Mouse (Mus musculus): ENCODE data around the gene Saal1. TPM values are rescaled to one million over a fixed set of nuclear protein-coding genes. Genes with fewer than 3 reads are reported as not detected.
"Not testable (repeated sequence)": the region's sequence is repeated elsewhere in the genome, so short reads cannot be mapped to it uniquely, and the experiment has no call there.

The Saal1 gene
- 10 to 100 TPM in 1 of 2 experiments, 1 to 10 TPM in 1; 9.5 to 10.6 TPM for total RNA-seq (2021)

DNA sequence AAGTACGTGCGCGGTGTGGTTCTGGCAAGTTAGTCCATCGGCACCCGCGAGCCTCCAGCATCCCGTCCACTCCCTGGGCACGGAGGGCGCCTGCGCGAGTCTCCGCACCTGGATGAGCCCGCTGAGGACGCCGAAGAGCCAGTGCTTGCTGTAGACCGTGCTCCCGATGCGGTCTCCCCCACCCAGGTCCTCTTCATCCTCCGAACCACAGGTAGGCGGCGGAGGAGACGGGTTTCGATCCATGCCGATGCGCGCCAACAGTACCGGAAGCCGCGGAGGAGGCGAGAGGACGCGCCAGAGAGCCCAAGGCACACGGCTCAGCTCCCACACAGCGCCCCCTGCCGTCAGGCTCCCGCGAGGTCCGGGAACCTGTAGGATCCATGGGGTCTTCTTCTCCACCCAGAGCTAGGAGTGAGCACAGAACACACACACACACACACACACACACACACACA, at the start of gene Saal1:
Saal1 (minus strand) TSS at position 291 of the 455 bp plus-strand sequence.
- DNase-seq (ENCODE audit: extremely low spot score in 1 of 2, low spot score in 1 of 2), result peak; percentile 77 to 94

DNA sequence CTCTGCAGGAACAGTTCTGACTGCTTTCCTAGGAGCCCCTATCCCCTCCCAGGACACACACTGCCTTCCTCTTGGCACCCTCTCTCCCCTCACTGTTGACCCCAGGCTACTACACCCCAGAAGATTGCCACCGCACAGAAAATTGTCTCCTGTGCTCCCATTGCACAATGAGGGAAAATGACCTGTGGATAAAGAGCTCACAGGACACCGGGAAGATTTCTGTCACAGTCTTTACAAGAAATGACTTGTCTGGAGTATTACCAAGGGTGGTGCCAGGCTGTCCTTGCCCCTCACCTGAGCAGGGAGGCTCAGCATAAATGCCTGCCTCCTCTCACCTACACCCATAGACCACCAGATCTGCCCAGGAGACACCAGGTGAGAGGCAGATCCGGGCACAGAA, 41.0 kb upstream of the Saal1 start, which contains the start of gene Saa2:
Saa2 (plus strand) TSS at position 301 of the 400 bp plus-strand sequence.
- no peak for DNase-seq (ENCODE audit: extremely low spot score in 1 of 2, low spot score in 1 of 2)

DNA sequence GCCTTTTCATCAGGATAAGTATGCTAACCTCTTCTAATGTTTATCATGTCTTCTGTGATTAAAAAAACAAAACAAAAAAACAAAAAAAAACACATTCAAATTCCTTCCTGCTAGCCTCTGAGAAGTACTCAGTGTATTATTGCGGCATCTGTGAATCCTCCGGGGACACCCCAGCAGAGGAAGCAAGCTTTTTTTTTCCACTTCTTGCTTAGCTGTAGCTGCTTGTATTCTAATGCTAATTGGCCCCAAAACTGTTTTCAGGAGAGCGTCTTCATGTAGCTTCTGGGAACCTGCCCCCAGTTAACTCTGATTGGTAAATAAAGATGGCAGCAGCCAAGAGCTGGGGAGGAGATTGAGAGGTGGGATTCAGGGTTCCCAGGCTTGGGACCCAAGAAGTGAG, 38.0 kb upstream of the Saal1 start:
- DNase-seq (ENCODE audit: extremely low spot score in 1 of 2, low spot score in 1 of 2), result no peak

DNA sequence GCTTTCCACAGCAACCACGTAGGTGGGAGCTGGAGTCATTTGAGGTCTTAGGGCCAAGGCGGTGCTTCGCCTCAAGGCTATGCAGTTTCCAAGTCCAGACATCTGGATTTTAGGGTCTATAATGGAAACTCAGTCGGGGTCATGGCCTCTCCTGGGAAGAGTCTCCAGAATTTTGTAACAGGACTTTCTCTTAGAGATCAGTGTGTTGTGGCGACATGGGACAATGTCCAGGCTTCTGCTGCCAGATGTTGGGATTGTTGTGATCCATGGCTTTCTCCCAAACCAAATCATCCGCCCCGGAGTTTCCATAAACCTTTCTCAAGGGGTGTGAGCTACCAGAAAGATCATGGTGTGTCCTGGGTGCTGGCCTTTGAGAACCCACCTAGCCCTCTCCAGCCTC, 35.9 kb upstream of the Saal1 start:
- no peak for DNase-seq (ENCODE audit: extremely low spot score in 1 of 2, low spot score in 1 of 2)

DNA sequence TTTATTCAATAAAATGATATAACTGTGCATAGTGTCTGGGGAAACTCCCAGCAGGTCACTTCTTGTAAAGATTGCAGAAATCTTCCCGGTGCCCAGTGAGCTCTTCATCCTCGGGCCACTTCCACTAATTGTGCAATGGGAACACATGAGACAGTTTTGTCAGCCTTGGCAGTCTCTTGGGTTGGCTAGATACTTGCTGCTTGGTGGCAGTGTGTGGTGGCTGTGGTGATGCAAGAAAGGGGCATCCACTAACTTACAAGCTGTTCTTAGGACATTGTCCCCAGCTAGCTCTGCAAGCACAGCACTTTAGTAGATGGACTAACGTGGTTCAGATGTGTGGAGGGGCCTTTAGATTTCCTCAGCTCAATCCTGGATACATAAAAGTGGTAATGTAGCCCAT, 35.3 kb upstream of the Saal1 start:
- DNase-seq (ENCODE audit: extremely low spot score in 1 of 2, low spot score in 1 of 2), result no peak

DNA sequence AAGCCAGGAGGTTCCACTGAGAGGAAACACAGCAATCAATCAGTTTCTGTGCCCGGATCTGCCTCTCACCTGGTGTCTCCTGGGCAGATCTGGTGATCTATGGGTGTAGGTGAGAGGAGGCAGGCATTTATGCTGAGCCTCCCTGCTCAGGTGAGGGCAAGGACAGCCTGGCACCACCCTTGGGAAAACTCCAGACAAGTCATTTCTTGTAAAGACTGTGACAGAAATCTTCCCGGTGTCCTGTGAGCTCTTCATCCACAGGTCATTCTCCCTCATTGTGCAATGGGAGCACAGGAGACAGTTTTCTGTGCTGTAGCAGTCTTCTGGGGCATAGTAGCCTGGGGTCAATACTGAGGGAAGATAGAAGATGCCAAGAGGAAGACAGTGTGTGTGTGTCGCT, 32.4 kb upstream of the Saal1 start, which contains the start of gene Saa1:
Saa1 (minus strand) TSS at position 101 of the 400 bp plus-strand sequence.
- DNase-seq (ENCODE audit: extremely low spot score in 1 of 2, low spot score in 1 of 2), result not testable (repeated sequence)

DNA sequence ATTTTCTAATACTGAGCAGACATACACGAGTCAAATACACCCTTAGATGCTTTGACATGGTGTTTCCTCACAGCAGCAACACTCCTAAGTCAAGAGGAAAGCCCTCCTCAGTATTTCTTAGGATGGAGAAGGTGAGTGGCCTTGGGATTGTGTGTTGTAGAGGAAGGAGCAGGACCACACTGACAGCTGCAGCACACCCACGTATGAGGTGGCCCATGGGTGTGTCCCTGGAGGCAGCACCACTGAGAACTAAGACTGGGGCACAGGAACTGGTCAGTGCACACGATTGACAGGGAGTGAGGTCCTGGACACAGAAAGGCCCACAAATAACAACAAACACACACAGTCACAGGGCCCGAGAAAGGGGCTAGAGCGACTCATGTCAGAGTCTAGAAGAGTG, 29.6 kb upstream of the Saal1 start:
- DNase-seq (ENCODE audit: extremely low spot score in 1 of 2, low spot score in 1 of 2), result not testable (repeated sequence)

DNA sequence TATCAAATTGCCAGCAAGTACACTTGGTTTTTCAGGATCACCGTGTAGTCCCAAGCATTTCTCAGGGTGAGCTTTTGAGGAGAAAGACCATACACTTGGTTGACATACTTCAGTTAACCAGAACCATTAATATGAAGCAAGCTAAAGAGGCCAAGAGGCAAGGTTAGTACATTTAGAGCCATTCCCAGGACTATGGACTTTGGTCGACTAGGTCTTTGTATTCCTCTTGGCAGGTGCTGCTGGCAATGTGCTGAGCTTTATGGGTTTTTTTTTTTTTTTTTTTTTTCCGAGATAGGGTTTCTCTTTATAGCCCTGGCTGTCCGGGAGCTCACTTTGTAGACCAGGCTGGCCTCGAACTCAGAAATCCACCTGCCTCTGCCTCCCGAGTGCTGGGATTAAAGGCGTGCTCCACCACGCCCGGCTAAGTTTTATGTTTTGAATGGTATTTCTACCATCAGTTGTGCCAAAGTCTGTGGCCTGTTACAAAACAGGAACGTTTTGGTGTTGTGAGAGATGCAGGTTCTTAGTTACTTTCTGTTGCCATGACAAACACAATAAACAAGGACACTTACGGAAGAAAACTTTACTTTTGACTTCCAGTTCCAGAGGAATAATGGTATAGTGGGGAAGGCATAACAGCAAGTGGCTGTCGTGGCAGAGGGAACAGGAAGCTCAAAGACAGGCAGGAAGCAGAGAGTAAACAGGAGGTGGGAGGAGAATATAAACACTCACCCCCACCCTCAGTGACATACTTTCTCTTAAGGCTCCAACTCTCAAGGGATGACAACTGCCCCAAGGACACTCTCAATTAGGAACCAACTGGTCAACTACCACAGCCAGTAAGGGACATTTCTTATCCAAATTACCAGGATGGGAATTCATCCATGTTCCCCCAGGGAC, 28.3 kb upstream of the Saal1 start:
- no peak for DNase-seq (ENCODE audit: extremely low spot score in 1 of 2, low spot score in 1 of 2)

DNA sequence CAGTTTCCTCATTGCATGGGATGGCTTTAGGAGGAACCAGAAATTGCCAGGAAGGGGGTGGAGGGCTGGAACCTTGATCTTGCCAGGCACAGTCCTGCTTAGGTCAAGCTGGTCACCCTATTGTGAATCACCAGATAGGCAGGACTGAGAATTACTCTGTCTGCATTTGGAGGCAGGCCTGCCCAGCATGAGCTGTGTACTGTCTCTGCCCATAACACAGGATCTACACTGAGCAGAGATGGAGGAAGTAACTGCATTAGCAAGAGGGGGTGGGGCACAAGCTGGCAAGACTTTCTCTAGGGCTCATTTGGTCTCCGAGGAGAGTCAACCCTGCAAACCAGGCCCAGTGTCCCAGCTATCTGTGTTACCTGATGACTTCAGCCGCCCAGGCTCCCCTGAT, 24.5 kb upstream of the Saal1 start:
- DNase-seq (ENCODE audit: extremely low spot score in 1 of 2, low spot score in 1 of 2), result no peak

DNA sequence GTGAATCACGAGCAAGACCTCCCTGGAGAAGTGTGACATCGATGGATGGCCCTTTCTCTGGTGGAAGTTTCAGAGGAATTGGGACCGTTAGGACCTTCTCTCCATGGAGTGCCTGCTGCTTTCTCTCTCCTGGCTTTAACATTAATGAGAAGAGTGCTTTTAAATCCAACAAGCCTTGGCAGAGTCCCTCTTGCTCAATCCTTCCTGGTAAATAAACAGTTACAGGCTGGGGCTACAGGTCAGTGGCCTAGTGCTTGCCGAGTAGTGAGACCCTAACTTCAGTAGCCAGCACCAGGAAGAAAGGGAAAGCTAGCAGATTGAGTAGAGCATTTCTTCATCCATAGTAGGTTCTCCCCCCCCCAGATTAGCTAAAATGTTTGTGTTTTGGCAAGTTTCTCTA, 22.0 kb upstream of the Saal1 start, which contains the start of gene Saa4:
Saa4 (minus strand) TSS at position 146 of the 400 bp plus-strand sequence.
- no peak for DNase-seq (ENCODE audit: extremely low spot score in 1 of 2, low spot score in 1 of 2)

DNA sequence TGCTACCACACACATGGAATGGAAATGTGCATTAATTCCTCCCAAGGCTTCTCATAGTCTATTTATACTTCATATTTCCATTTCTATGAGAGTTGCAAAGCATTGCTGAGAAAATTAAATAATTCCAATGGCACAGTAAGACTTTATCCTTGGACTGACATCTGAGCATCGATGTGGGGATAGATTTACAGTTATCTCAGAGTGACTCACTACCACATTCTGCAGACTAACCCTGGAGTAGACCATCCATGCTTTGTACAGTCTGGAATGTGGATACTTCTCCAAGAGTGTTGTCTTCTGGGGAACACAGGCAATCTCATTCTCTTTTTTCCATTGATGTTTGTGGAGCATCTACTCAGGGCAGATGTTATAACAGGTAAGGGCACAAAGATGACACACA, 17.1 kb upstream of the Saal1 start:
- DNase-seq (ENCODE audit: extremely low spot score in 1 of 2, low spot score in 1 of 2), result no peak

DNA sequence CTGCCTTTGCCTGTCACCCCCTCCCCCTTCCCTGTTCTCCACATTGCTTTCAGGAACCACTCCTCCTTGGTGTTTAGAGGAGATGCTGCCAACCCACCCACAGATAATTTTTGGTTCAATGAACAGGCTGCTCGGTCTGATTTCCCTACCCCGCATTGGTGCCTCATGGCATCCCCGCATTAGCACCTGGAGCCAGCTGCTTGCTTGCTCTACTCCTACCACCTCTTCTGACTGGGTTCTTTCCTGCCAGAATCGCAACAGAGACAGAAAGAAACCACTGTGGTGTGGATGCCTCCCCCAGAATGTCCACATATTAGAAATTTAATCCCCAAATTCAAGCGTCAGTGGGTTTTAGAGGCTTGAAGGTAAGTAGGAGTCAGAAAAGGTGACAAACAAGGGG, 13.9 kb upstream of the Saal1 start:
- DNase-seq (ENCODE audit: extremely low spot score in 1 of 2, low spot score in 1 of 2), result no peak

DNA sequence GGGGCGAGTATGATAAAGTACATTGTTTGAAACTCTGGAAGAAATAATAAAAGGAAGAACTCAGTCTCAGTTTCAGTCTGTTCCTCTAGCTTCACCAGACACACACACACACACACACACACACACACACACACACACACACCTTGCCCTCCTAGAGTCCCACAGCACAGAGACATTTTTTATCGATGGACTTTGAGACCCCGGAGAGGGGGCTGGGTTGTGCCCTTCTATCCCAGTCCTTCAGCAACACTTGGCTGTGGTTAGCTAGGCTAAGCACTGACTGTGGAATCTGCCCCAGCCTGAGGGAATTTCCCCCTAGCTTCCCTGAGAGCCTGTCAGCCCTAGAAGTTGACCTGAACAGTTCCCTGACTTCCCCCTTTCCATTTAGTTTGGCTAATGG, 13.4 kb upstream of the Saal1 start:
- DNase-seq (ENCODE audit: extremely low spot score in 1 of 2, low spot score in 1 of 2), result no peak

DNA sequence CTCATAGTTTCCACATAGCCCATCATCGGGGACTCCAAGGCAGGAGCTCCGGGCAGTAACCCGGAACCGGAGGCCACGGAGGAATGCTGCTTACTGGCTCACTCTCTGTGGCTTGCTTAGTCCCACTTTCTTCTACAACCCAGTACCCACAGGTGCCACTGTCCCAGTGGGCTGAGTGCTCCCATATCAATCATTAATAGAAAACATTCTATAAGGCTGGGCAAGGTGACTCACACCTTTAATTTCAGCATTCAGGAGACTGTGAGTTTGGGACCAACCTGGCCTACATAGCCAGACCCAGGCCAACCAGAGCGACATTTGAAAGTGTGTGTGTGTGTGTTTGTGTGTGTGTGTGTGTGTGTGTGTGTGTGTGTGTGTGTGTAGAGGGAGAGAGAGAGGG, 12.9 kb upstream of the Saal1 start:
- DNase-seq (ENCODE audit: extremely low spot score in 1 of 2, low spot score in 1 of 2), result no peak

DNA sequence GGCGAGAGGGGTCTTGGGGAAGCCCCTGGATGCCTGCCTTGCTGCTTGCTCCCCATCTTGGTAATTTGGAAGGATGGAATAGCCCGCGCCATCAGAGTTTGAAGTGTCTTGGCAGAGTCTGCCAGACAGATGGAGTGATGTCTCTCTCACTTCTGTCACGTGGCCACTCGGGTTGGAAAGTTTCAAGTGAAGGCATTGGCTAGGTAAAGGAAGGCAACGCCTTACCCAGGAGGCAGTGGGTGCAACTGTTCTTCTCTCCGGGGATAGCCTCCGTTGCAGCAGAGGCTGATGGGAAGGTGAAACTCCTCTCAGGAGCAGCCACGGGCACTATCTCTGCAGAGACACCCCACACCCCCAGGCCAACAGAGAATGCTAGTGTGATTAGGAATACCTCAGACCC, 10.0 kb upstream of the Saal1 start:
- DNase-seq (ENCODE audit: extremely low spot score in 1 of 2, low spot score in 1 of 2), result no peak

DNA sequence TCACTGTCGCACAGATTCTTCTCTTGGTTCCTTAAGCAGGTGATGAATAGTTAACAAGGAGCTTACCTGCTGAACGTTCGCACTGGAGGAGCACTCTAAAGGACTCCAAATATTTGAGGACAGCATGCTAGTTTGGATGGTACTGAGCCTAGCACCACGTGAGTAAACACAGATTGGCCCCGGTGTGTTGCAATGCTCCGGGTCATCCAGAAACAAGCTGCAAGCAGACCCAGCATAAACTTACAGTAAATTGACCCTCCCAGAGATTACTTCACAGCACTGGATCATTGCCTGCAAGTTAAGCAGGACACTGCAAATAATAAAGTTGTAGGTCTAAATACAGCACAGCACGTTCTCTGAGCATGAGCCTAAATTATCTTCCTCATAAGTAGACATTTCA, 9.0 kb upstream of the Saal1 start:
- no peak for DNase-seq (ENCODE audit: extremely low spot score in 1 of 2, low spot score in 1 of 2)

DNA sequence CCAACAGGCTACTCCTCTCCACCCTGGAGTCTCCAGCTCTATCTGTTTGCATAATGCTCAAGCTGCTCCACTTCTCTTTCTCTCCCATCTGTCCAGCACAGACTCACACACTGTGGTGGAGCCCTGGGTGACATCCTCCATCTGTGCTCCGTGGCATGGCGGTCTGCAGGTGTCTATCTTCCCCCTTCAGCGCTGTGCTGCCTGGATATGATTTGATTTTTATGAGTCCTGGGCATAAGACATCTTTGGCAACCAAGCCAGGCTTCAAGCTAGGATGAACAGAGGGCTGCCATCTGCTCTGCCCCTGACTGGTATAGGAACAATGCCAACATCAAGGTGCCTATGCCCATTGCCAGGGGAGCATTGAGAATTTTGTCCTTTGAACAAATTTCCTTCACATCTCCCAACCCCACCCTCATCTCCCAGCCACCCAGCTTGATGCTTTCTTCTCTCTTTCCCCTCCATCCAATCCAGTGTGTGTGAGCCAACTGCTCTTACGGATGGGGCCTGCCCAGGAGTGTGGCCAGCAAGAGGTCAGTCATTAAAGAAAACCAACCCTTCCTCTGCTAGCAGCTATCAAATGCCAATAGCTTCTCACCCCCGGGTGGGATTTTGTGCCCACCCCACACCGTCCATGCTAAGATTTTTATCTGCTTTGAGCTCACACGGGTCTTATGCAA, 8.3 kb upstream of the Saal1 start:
- DNase-seq (ENCODE audit: extremely low spot score in 1 of 2, low spot score in 1 of 2), result no peak

DNA sequence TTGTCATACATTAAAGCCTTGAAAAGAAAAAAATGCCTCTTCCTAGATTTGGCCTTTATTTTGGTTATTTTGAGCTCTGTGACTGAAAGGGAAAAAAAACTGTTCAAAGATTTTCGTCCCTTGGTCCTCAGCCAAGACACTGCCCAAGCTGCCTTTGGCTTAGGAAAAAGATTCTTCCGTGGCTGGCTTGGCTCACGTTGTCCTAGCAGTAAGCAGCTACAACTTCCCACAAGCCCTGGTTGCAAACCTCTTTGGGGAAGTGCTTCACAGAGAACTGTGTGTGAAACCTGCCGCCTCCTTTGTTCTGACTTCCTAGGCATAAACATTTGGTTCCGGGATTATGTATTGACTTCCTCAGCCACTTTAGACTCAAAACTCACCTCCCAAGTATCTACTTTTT, 6.4 kb upstream of the Saal1 start:
- no peak for DNase-seq (ENCODE audit: extremely low spot score in 1 of 2, low spot score in 1 of 2)

DNA sequence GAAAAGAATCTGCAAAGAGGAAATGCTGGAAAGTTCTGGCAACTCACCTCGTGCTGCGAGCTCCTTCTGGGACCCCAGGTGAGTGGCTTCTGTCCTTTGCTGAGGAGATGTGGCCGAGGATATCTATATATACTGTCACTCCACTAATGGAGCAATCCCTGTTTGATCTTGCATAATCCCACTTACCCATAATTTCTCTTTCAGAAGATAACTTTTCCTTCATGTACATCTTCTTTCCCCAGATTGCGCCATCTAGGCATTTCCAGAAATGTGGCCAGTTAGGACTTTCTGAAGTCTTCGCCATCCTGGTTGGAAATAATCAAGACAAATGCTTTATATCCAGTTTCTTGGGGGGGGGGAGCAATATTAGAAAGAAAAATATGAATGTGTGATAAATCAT, 5.1 kb upstream of the Saal1 start, which contains the start of gene Saa3:
Saa3 (minus strand) TSS at position 101 of the 400 bp plus-strand sequence.
- no peak for DNase-seq (ENCODE audit: extremely low spot score in 1 of 2, low spot score in 1 of 2)

DNA sequence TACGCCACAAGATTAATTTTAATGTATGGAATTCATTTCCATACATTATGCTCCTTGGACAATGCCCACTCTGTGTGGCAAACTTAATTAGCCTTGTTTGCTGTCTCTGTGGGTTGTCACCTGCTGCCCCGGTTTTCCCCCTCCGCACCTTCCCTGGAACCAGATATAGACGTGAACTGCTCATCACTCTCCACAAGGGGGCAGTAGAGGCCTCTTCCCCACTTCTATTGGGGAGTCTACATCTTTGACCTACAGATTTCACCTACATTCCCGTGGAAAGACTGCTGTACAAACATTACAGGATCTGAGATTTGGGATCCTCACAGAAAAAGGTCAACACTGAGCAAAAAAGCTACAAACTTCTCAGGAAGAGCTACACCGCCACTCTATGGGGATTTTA, 4.0 kb upstream of the Saal1 start:
- peak; percentile 31 to 68 for DNase-seq (ENCODE audit: extremely low spot score in 1 of 2, low spot score in 1 of 2)

DNA sequence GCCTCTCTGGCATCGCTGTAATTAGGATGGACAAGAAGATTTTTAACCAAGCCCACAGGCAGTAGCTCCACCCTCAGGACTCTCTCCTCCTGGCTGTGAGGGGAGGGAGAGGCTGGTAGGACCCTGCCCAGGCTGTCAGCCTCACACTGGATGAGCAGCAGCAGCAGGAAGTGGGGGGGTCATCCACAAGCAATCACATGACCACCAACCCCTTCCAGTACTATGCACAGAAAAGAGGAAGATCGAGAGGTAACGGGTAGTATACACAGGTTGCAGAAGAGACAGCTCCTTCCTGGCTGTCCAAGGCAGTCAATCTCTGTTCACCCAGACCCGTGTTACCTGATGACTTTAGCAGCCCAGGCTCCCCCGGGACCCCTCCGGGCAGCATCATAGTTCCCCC, 1.8 kb upstream of the Saal1 start:
- DNase-seq (ENCODE audit: extremely low spot score in 1 of 2, low spot score in 1 of 2), result no peak

Data from layer of hippocampus, postnatal 25 days (tissue).